Mouse (Mus musculus) kidney, embryonic 16.5 days (tissue): Measurements from ENCODE around the gene Cpeb1. TPM values are rescaled to one million over a fixed set of nuclear protein-coding genes. Genes with fewer than 3 reads are reported as not detected.

Source experiments
- ATAC-seq: fragments of 200-750 bp; cut with Nextera tagmentation; 2 replicates; pipeline ENCODE4 v1.8.0; 2017; ENCODE audit warnings: moderate TSS enrichment; ENCODE audit not compliant: low FRiP score, low TSS enrichment
- H3K27ac ChIP-seq: fragments of 300-500 bp; sonication (generic); 2 replicates; pipeline ENCODE4 v1.5.1; 2014; ENCODE audit warnings: low read length
- H3K27me3 ChIP-seq: fragments of 300-500 bp; sonication (generic); 2 replicates; pipeline ENCODE4 v1.6.1; 2014; ENCODE audit warnings: low read length, control low read depth, mixed read lengths; ENCODE audit not compliant: insufficient read depth
- H3K36me3 ChIP-seq: fragments of 300-500 bp; sonication (generic); 2 replicates; pipeline ENCODE4 v1.6.1; 2014; ENCODE audit warnings: low read length, control low read depth, mixed read lengths; ENCODE audit not compliant: insufficient read depth
- H3K4me1 ChIP-seq: fragments of 300-500 bp; sonication (generic); 2 replicates; pipeline ENCODE4 v1.6.1; 2014; ENCODE audit warnings: low read length, control low read depth, mixed read lengths; ENCODE audit not compliant: insufficient read depth
- H3K4me2 ChIP-seq: fragments of 300-500 bp; sonication (generic); replicated peaks from 2 replicates; pipeline ENCODE4 v1.6.1; 2014; ENCODE audit warnings: low read depth, low read length
- H3K4me3 ChIP-seq: fragments of 300-500 bp; sonication (generic); 2 replicates; pipeline ENCODE4 v1.5.1; 2014; ENCODE audit warnings: mild to moderate bottlenecking, low read length
- H3K9ac ChIP-seq: fragments of 300-500 bp; sonication (generic); replicated peaks from 2 replicates; pipeline ENCODE4 v1.6.1; 2014; ENCODE audit warnings: low read length
- H3K9me3 ChIP-seq: fragments of 300-500 bp; sonication (generic); 2 replicates; pipeline ENCODE4 v1.6.1; 2016; ENCODE audit warnings: low read length, control low read depth
- WGBS: fragments of 180-500 bp; shearing (Covaris S2); extraction: QIAGEN DNeasy Blood & Tissue Kit; methylation state at CpG from one replicate; pipeline ENCODE4 v1.1.7; 2014; 5-methylcytosine and 5-hydroxymethylcytosine counted together
- polyA plus RNA-seq: library from polyadenylated mRNA; unstranded; fragments of >200 nt; fragmentation: Nextera tagmentation; extraction: Ambion mirVana; gene quantifications from 2 replicates; pipeline ENCODE4 v1.2.1, GENCODE M21; 2015

The Cpeb1 gene
- polyA plus RNA-seq, 1 experiment from 2014 or later, result 0.76 TPM

GRCm38 (mm10) chr7:81337785-81338521, 117.3 kb downstream of the Cpeb1 start:
- no peak for ATAC-seq
- Histone ChIP-seq H3K9ac (no peak overlapping the region), H3K27me3 (no peaks in the 10 kb centered on the region), H3K4me1 (peaks cover 10% of the 10 kb centered on the region), H3K4me2 (no peak overlapping the region), H3K27ac (no peak overlapping the region), H3K4me3 (no peak overlapping the region), H3K9me3 (no peaks in the 10 kb centered on the region), H3K36me3 (peaks cover 52% of the 10 kb centered on the region)
- 91% methylated on average over 21 of the region's 21 CpGs for WGBS

DNA sequence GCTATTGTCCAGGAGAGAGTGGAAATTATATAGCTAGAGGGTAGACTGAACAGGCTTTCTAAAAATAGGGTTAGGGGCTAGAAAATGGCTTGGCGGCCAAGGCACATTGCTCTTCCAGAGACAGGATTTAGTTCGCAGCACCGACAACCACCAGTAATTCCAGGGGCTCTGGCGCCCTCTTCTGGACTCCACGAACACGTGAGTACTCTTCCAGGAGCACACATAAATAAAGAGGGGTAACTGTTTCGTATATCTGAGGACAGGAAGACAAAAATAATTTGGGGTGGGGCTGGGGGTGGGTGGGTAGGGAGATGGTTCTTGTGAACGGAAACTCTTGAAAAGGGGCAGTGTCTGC, 118.9 kb downstream of the Cpeb1 start:
- Histone ChIP-seq H3K4me3 (no peak overlapping the region), H3K4me1 (no peaks in the 10 kb centered on the region), H3K27ac (peak overlapping the region; percentile 21), H3K36me3 (peaks cover 47% of the 10 kb centered on the region), H3K4me2 (no peak overlapping the region), H3K9me3 (no peaks in the 10 kb centered on the region), H3K9ac (no peak overlapping the region), H3K27me3 (no peaks in the 10 kb centered on the region)
- 49% methylated on average over 8 of the region's 8 CpGs for WGBS
- ATAC-seq, result no peak

GRCm38 (mm10) chr7:81335705-81336431, 119.4 kb downstream of the Cpeb1 start:
- no peak overlapping the region for H3K9ac ChIP-seq
- no peaks in the 10 kb centered on the region for H3K4me1 ChIP-seq
- H3K36me3 ChIP-seq, result peaks cover 43% of the 10 kb centered on the region
- H3K9me3 ChIP-seq, result no peaks in the 10 kb centered on the region
- H3K27ac ChIP-seq, result peak overlapping the region; percentile 52
- no peak overlapping the region for H3K4me2 ChIP-seq
- no peak overlapping the region for H3K4me3 ChIP-seq
- 76% methylated on average over 18 of the region's 18 CpGs for WGBS
- H3K27me3 ChIP-seq, result no peaks in the 10 kb centered on the region
- ATAC-seq, result peak; percentile 23; the same call in 1 of the 2 replicates

- ATAC-seq, result 0 out of 2 replicates have a peak, but pooled peaks have one; percentile 46
- peaks cover 23% of the 10 kb centered on the region for H3K36me3 ChIP-seq
These were observed 123.4 kb downstream of the Cpeb1 start for GRCm38 (mm10) chr7:81331851-81332250.

DNA sequence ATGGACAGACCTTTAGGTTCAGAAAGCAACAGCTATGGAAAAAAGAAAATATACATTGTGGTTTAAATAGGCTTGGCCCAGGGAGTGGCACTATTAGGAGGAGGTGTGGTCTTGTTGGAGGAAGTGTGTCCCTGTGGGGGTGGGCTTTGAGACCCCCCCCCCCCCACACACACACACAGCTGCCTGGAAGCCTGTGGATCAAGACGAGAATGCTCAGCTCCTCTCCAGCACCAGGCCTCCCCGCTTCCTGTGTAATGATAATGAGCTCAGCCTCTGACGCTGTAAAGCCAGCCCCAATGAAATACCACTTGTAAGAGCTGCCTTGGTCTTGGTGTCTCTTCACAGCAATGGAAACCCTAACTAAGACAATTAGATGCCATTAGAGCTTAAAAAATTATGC, 124.5 kb downstream of the Cpeb1 start:
- Histone ChIP-seq H3K27ac (no peak overlapping the region), H3K9ac (no peak overlapping the region), H3K4me2 (no peak overlapping the region), H3K9me3 (no peaks in the 10 kb centered on the region), H3K4me3 (no peak overlapping the region), H3K27me3 (no peaks in the 10 kb centered on the region), H3K4me1 (no peaks in the 10 kb centered on the region), H3K36me3 (peaks cover 23% of the 10 kb centered on the region)
- 38% methylated on average over 3 of the region's 3 CpGs for WGBS
- no peak for ATAC-seq

More at GRCm38 (mm10) chr7:81331851-81332250, 123.4 kb downstream of the Cpeb1 start:
- H3K27ac ChIP-seq, result no peak overlapping the region
- H3K4me3 ChIP-seq, result no peak overlapping the region
- no peak overlapping the region for H3K4me2 ChIP-seq
- no peak overlapping the region for H3K9ac ChIP-seq
- WGBS, result 62% methylated on average over 7 of the region's 7 CpGs
- no peaks in the 10 kb centered on the region for H3K9me3 ChIP-seq
- no peaks in the 10 kb centered on the region for H3K4me1 ChIP-seq
- H3K27me3 ChIP-seq, result no peaks in the 10 kb centered on the region

DNA sequence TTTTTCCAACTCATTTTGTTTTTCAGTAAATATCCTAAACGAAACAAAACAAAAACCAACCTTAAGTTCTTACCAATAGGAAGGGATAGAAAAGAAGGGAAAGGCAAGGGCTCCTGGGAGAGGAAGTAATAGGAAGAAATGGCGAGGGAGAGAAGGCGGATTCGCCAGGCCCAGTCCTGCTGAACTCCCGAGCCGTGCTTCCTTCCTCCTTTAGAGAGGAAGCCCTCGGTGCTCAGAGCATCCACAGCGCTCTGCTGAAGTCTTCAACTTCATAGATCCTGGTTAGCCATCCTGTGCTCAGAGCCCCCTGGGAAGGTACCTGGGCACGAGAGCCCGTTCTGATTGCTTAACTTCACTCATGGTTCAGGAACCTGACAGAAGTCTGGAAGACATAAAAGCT, 127.6 kb downstream of the Cpeb1 start:
- no peak overlapping the region for H3K9ac ChIP-seq
- H3K4me2 ChIP-seq, result no peak overlapping the region
- no peak overlapping the region for H3K4me3 ChIP-seq
- H3K27ac ChIP-seq, result no peak overlapping the region
- H3K9me3 ChIP-seq, result no peaks in the 10 kb centered on the region
- WGBS, result 81% methylated on average over 10 of the region's 10 CpGs
- no peak for ATAC-seq
- peaks cover 19% of the 10 kb centered on the region for H3K36me3 ChIP-seq
- no peaks in the 10 kb centered on the region for H3K27me3 ChIP-seq
- H3K4me1 ChIP-seq, result no peaks in the 10 kb centered on the region

GRCm38 (mm10) chr7:81326859-81327258, 128.4 kb downstream of the Cpeb1 start:
- 85% methylated on average over 6 of the region's 6 CpGs for WGBS
- ATAC-seq, result no peak
- Histone ChIP-seq H3K9ac (no peak overlapping the region), H3K27ac (no peak overlapping the region), H3K27me3 (no peaks in the 10 kb centered on the region), H3K4me1 (no peaks in the 10 kb centered on the region), H3K36me3 (peaks cover 13% of the 10 kb centered on the region; the same call in 1 of the 2 replicates), H3K9me3 (no peaks in the 10 kb centered on the region), H3K4me3 (no peak overlapping the region), H3K4me2 (no peak overlapping the region)

GRCm38 (mm10) chr7:81326043-81326442, 129.2 kb downstream of the Cpeb1 start:
- Histone ChIP-seq H3K4me3 (no peak overlapping the region), H3K36me3 (peaks cover 12% of the 10 kb centered on the region; the same call in 1 of the 2 replicates), H3K27me3 (no peaks in the 10 kb centered on the region), H3K4me1 (peaks cover under 1% of the 10 kb centered on the region; the same call in 1 of the 2 replicates), H3K9ac (no peak overlapping the region), H3K9me3 (no peaks in the 10 kb centered on the region), H3K4me2 (no peak overlapping the region), H3K27ac (no peak overlapping the region)
- ATAC-seq, result no peak
- 87% methylated on average over 12 of the region's 12 CpGs for WGBS

GRCm38 (mm10) chr7:81321776-81322175, 133.5 kb downstream of the Cpeb1 start:
- no peak overlapping the region for H3K4me2 ChIP-seq
- H3K9me3 ChIP-seq, result no peaks in the 10 kb centered on the region
- H3K36me3 ChIP-seq, result no peaks in the 10 kb centered on the region
- H3K9ac ChIP-seq, result no peak overlapping the region
- peaks cover 6% of the 10 kb centered on the region; the same call in 1 of the 2 replicates for H3K4me1 ChIP-seq
- no peak for ATAC-seq
- no peak overlapping the region for H3K27ac ChIP-seq
- H3K27me3 ChIP-seq, result no peaks in the 10 kb centered on the region
- H3K4me3 ChIP-seq, result no peak overlapping the region
- WGBS, result 79% methylated on average over 5 of the region's 5 CpGs

DNA sequence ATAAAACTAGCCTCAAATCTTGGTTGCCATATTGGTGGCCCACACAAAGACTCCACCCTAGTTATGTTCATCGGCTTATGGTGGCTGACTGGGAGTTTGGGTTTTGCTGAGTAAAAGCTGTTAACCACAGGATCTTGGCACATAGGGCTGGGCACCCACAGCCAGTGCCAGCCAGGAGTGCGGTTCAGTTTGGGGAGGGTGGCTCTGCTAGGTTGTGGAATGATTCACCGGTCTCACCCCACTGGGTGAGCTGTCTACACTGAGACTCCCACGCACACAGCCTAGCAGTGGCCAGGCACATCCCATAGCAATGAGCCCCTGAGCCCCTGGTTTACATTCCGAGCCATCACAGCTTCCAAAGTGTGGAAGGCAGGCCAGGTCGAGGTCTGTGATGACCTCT, 135.5 kb downstream of the Cpeb1 start:
- H3K9me3 ChIP-seq, result no peaks in the 10 kb centered on the region
- peaks cover 6% of the 10 kb centered on the region; the same call in 1 of the 2 replicates for H3K4me1 ChIP-seq
- H3K4me3 ChIP-seq, result no peak overlapping the region
- 0 out of 2 replicates have a peak, but pooled peaks have one; percentile 46 for ATAC-seq
- H3K4me2 ChIP-seq, result no peak overlapping the region
- no peak overlapping the region for H3K27ac ChIP-seq
- H3K9ac ChIP-seq, result no peak overlapping the region
- WGBS, result 54% methylated on average over 6 of the region's 6 CpGs
- H3K27me3 ChIP-seq, result no peaks in the 10 kb centered on the region
- no peaks in the 10 kb centered on the region for H3K36me3 ChIP-seq
